Mouse (Mus musculus): ENCODE measurements around the gene Astn2. TPM values are rescaled to one million over a fixed set of nuclear protein-coding genes. Genes with fewer than 3 reads are reported as not detected.

The Astn2 gene
- total and polyA plus RNA-seq, 3 experiments = 0.50 to 0.90 (median 0.78) TPM

GRCm38 (mm10) chr4:65972395-65972794 lies 432.0 kb downstream of the Astn2 start:
- H3K27ac ChIP-seq = no peak overlapping the region
- TF ChIP-seq EP300 (IDR thresholded peaks at IDR 0.05; ENCODE audit: insufficient read depth, low read depth, low read length) (no peak), CTCF (IDR thresholded peaks at IDR 0.05) (no peak), POLR2A (IDR thresholded peaks at IDR 0.05; ENCODE audit: insufficient read depth, low read depth, low read length) (no peak)
- no peak overlapping the region for H3K9ac ChIP-seq (ENCODE audit: low read depth, low read length)
- H3K27me3 ChIP-seq (ENCODE audit: control insufficient read depth, insufficient read depth, low read length) = no peaks in the 10 kb centered on the region
- DNase-seq = no peak
- H3K79me2 ChIP-seq (replicated peaks; ENCODE audit: control insufficient read depth, insufficient read depth, low read length) = no peaks in the 10 kb centered on the region
- 59% methylated on average over 1 of the region's 1 CpGs for WGBS
- H3K36me3 ChIP-seq (ENCODE audit: control insufficient read depth, insufficient read depth, low read length) = no peaks in the 10 kb centered on the region
- no peak overlapping the region for H3K4me3 ChIP-seq
- intact Hi-C loops (cut with DNase I) = no loop called here
- no peaks in the 10 kb centered on the region for H3K4me1 ChIP-seq (ENCODE audit: control insufficient read depth, insufficient read depth, low read length)

- WGBS = 66% methylated on average over 2 of the region's 2 CpGs
Measured at GRCm38 (mm10) chr4:65969318-65969717, 435.1 kb downstream of the Astn2 start.

DNA sequence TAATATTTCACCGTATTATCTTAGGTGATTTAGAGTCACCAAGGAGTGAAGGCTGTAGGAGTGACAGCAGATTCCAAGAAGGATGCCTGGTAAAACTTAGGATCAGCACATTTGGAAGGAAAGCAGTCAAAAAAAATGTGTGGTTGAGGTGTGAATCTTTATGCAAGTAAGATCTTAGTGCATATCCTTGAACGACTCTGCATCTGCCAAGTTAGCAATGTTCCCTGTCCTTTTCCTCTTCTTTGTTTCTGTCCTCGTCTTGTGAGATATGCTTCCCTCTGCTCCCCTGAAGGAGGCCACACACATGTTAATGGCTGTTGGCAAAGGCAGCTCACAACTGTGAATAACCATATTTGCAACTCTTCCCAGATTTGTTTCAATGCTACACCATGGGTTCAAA lies 439.8 kb downstream of the Astn2 start:
- no peaks in the 10 kb centered on the region for H3K4me1 ChIP-seq (ENCODE audit: control insufficient read depth, insufficient read depth, low read length)
- H3K36me3 ChIP-seq (ENCODE audit: control insufficient read depth, insufficient read depth, low read length) = no peaks in the 10 kb centered on the region
- H3K4me3 ChIP-seq = no peak overlapping the region
- intact Hi-C loops (cut with DNase I) = no loop called here
- no peak for DNase-seq
- H3K27me3 ChIP-seq (ENCODE audit: control insufficient read depth, insufficient read depth, low read length) = no peaks in the 10 kb centered on the region
- H3K9ac ChIP-seq (ENCODE audit: low read depth, low read length) = no peak overlapping the region
- TF ChIP-seq CTCF (IDR thresholded peaks at IDR 0.05) = no peak
- TF ChIP-seq EP300 (IDR thresholded peaks at IDR 0.05; ENCODE audit: insufficient read depth, low read depth, low read length) = no peak
- no peak for TF ChIP-seq POLR2A (IDR thresholded peaks at IDR 0.05; ENCODE audit: insufficient read depth, low read depth, low read length)
- H3K27ac ChIP-seq = no peak overlapping the region
- WGBS = 63% methylated on average over 3 of the region's 3 CpGs
- H3K79me2 ChIP-seq (replicated peaks; ENCODE audit: control insufficient read depth, insufficient read depth, low read length) = no peaks in the 10 kb centered on the region

More at GRCm38 (mm10) chr4:65969318-65969717, 435.1 kb downstream of the Astn2 start:
- Histone ChIP-seq H3K36me3 (ENCODE audit: control insufficient read depth, insufficient read depth, low read length) (no peaks in the 10 kb centered on the region), H3K79me2 (replicated peaks; ENCODE audit: control insufficient read depth, insufficient read depth, low read length) (no peaks in the 10 kb centered on the region), H3K27me3 (ENCODE audit: control insufficient read depth, insufficient read depth, low read length) (no peaks in the 10 kb centered on the region), H3K4me1 (ENCODE audit: control insufficient read depth, insufficient read depth, low read length) (no peaks in the 10 kb centered on the region), H3K4me3 (no peak overlapping the region), H3K27ac (no peak overlapping the region), H3K9ac (ENCODE audit: low read depth, low read length) (no peak overlapping the region)
- intact Hi-C loops (cut with DNase I) = no loop called here
- no peak for DNase-seq
- TF ChIP-seq EP300 (IDR thresholded peaks at IDR 0.05; ENCODE audit: insufficient read depth, low read depth, low read length) (no peak), CTCF (IDR thresholded peaks at IDR 0.05) (no peak), POLR2A (IDR thresholded peaks at IDR 0.05; ENCODE audit: insufficient read depth, low read depth, low read length) (no peak)

GRCm38 (mm10) chr4:65959188-65959759 lies 445.1 kb downstream of the Astn2 start:
- TF ChIP-seq EP300 (IDR thresholded peaks at IDR 0.05; ENCODE audit: insufficient read depth, low read depth, low read length) (no peak), CTCF (IDR thresholded peaks at IDR 0.05) (no peak), POLR2A (IDR thresholded peaks at IDR 0.05; ENCODE audit: insufficient read depth, low read depth, low read length) (no peak)
- DNase-seq = no peak
- H3K36me3 ChIP-seq (ENCODE audit: control insufficient read depth, insufficient read depth, low read length) = no peaks in the 10 kb centered on the region
- H3K9ac ChIP-seq (ENCODE audit: low read depth, low read length) = no peak overlapping the region
- H3K4me3 ChIP-seq = no peak overlapping the region
- H3K4me1 ChIP-seq (ENCODE audit: control insufficient read depth, insufficient read depth, low read length) = no peaks in the 10 kb centered on the region
- no peaks in the 10 kb centered on the region for H3K27me3 ChIP-seq (ENCODE audit: control insufficient read depth, insufficient read depth, low read length)
- 73% methylated on average over 5 of the region's 5 CpGs for WGBS
- intact Hi-C loops (cut with DNase I) = no loop called here
- no peaks in the 10 kb centered on the region for H3K79me2 ChIP-seq (replicated peaks; ENCODE audit: control insufficient read depth, insufficient read depth, low read length)
- H3K27ac ChIP-seq = no peak overlapping the region

DNA sequence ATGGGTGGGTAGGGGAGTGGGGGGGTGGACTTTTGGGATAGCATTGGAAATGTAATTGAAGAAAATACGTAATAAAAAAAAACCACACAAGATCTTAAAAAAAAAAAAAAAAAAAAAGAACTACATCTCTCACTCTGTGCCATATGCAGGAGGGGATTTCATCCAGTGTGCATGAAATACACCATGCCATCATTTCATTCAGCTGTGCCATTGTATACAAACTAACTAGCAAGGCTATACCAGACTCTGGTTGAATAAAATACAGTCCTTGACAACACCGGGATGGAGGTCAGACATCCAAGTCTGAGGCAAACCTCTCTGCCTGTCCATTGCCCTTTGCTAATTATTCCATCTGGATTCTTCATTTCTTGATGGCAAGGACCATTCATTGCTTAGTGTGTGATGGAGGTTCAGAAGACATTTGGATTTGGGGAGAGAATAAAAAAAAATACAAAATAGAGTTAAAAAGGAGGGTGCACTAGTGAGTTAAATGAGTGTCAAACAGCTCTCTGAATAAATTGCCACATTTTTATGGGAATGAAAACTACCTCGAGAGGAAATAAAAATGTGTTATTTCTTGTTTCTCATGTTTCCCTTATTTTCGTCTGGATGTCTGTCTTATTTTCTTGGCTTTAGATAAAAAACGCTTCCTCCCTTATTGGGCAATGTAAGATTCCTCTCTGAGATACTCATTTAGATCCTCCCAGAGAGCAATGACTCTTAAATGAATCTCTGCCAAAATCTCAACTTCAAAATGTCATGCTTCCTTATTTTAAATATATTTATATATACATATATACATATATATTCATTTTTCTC lies 445.8 kb downstream of the Astn2 start:
- Histone ChIP-seq H3K9ac (ENCODE audit: low read depth, low read length) (no peak overlapping the region), H3K4me1 (ENCODE audit: control insufficient read depth, insufficient read depth, low read length) (no peaks in the 10 kb centered on the region), H3K4me3 (no peak overlapping the region), H3K27me3 (ENCODE audit: control insufficient read depth, insufficient read depth, low read length) (no peaks in the 10 kb centered on the region), H3K36me3 (ENCODE audit: control insufficient read depth, insufficient read depth, low read length) (no peaks in the 10 kb centered on the region), H3K79me2 (replicated peaks; ENCODE audit: control insufficient read depth, insufficient read depth, low read length) (no peaks in the 10 kb centered on the region), H3K27ac (no peak overlapping the region)
- TF ChIP-seq EP300 (IDR thresholded peaks at IDR 0.05; ENCODE audit: insufficient read depth, low read depth, low read length) = no peak
- TF ChIP-seq CTCF (IDR thresholded peaks at IDR 0.05) = no peak
- TF ChIP-seq POLR2A (IDR thresholded peaks at IDR 0.05; ENCODE audit: insufficient read depth, low read depth, low read length) = no peak
- WGBS = 67% methylated on average over 5 of the region's 5 CpGs
- no peak for DNase-seq
- intact Hi-C loops (cut with DNase I) = no loop called here

- Histone ChIP-seq H3K4me1 (ENCODE audit: control insufficient read depth, insufficient read depth, low read length) (no peaks in the 10 kb centered on the region), H3K27me3 (ENCODE audit: control insufficient read depth, insufficient read depth, low read length) (no peaks in the 10 kb centered on the region), H3K27ac (no peak overlapping the region), H3K79me2 (replicated peaks; ENCODE audit: control insufficient read depth, insufficient read depth, low read length) (no peaks in the 10 kb centered on the region), H3K9ac (ENCODE audit: low read depth, low read length) (no peak overlapping the region), H3K36me3 (ENCODE audit: control insufficient read depth, insufficient read depth, low read length) (no peaks in the 10 kb centered on the region), H3K4me3 (no peak overlapping the region)
- intact Hi-C loops (cut with DNase I) = no loop called here
- DNase-seq = no peak
- no peak for TF ChIP-seq EP300 (IDR thresholded peaks at IDR 0.05; ENCODE audit: insufficient read depth, low read depth, low read length)
- no peak for TF ChIP-seq CTCF (IDR thresholded peaks at IDR 0.05)
- TF ChIP-seq POLR2A (IDR thresholded peaks at IDR 0.05; ENCODE audit: insufficient read depth, low read depth, low read length) = no peak
- WGBS = 82% methylated on average over 1 of the region's 1 CpGs
Measured at GRCm38 (mm10) chr4:65951918-65952317, 452.5 kb downstream of the Astn2 start.

Measured in heart, adult 2 months (tissue).